Mouse (Mus musculus) hindbrain, embryonic 12.5 days (tissue): ENCODE measurements around the gene Hexim2. TPM values are rescaled to one million over a fixed set of nuclear protein-coding genes. Genes with fewer than 3 reads are reported as not detected.

Experiments used
- ATAC-seq: fragments of 200-750 bp; cut with Nextera tagmentation; 2 replicates; pipeline ENCODE4 v1.8.0; 2017; ENCODE audit warnings: moderate TSS enrichment; ENCODE audit not compliant: low FRiP score
- H3K27ac ChIP-seq: fragments of 300-500 bp; sonication (generic); 2 replicates; pipeline ENCODE4 v1.5.1; 2016; ENCODE audit warnings: mild to moderate bottlenecking
- H3K27me3 ChIP-seq: fragments of 300-500 bp; sonication (generic); 2 replicates; pipeline ENCODE4 v1.6.1; 2016; ENCODE audit warnings: mild to moderate bottlenecking
- H3K36me3 ChIP-seq: fragments of 300-500 bp; sonication (generic); 2 replicates; pipeline ENCODE4 v1.6.1; 2016; ENCODE audit warnings: mild to moderate bottlenecking
- H3K4me1 ChIP-seq: fragments of 300-500 bp; sonication (generic); 2 replicates; pipeline ENCODE4 v1.6.1; 2016
- H3K4me2 ChIP-seq: fragments of 300-500 bp; sonication (generic); replicated peaks from 2 replicates; pipeline ENCODE4 v1.6.1; 2016; ENCODE audit warnings: mild to moderate bottlenecking
- H3K4me3 ChIP-seq: fragments of 300-500 bp; sonication (generic); 2 replicates; pipeline ENCODE4 v1.5.1; 2016; ENCODE audit warnings: mild to moderate bottlenecking
- H3K9ac ChIP-seq: fragments of 300-500 bp; sonication (generic); 2 replicates; pipeline ENCODE4 v1.6.1; 2016; ENCODE audit warnings: mild to moderate bottlenecking, moderate library complexity
- H3K9me3 ChIP-seq: fragments of 300-500 bp; sonication (generic); replicated peaks from 2 replicates; pipeline ENCODE4 v1.6.1; 2016; ENCODE audit warnings: mild to moderate bottlenecking
- WGBS: fragments of 180-500 bp; shearing (Covaris S2); methylation state at CpG from one replicate; pipeline ENCODE4 v1.1.7; 2016; 5-methylcytosine and 5-hydroxymethylcytosine counted together
- polyA plus RNA-seq: library from polyadenylated mRNA; unstranded; fragments of >200 nt; fragmentation: Nextera tagmentation; extraction: Ambion mirVana; gene quantifications from 2 replicates; pipeline ENCODE4 v1.2.1, GENCODE M21; 2016

Gene Hexim2
- polyA plus RNA-seq, 1 experiment from 2014 or later, result 12.0 TPM

DNA sequence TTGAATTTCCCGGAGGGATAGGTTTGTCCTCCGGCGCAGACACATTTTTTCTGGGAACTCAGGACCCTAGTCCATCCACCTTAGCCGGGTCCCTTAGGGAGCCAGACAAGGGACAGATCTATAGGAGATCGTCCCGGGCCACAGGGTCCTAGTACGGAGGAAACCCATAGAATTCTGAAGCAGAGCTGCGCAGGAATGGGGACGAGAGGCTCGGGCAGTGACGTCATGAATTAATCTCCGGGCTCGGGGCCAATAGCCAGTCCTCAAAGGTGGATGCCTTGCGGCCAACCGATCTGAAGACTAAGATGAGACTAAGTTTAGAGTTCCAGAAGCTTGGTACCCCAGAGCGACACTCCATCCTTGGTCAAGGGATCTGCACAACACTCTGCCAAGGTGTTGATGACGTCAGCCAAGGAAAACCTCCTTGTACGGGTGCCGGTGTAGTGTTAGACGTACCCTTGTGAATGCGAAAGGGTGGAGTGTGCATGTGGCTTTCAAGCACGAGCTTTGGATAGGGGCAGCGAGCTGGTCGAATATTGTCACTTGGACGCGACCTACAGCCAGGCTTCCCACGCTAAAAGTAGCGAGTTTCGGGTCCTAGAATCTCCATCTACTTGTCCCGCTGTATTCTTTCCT lies 30.2 kb upstream of the Hexim2 start:
- Histone ChIP-seq H3K27ac (no peak overlapping the region), H3K9me3 (no peaks in the 10 kb centered on the region), H3K4me1 (peaks cover 24% of the 10 kb centered on the region), H3K27me3 (peaks cover 63% of the 10 kb centered on the region), H3K9ac (peak overlapping the region; percentile 57), H3K4me3 (peak overlapping the region; percentile 40), H3K36me3 (no peaks in the 10 kb centered on the region), H3K4me2 (peak overlapping the region; percentile 75)
- 4% methylated on average over 30 of the region's 30 CpGs for WGBS
- ATAC-seq, result 0 out of 2 replicates have a peak, but pooled peaks have one; percentile 32

GRCm38 (mm10) chr11:103102725-103103349 lies 29.4 kb upstream of the Hexim2 start:
- peak overlapping the region; percentile 40 for H3K4me3 ChIP-seq
- 0 out of 2 replicates have a peak overlapping the region, but pooled peaks have one; percentile 20 for H3K9ac ChIP-seq
- H3K27ac ChIP-seq, result no peak overlapping the region
- H3K9me3 ChIP-seq, result no peaks in the 10 kb centered on the region
- H3K4me2 ChIP-seq, result peak overlapping the region; percentile 75
- ATAC-seq, result peak; percentile 86
- no peaks in the 10 kb centered on the region for H3K36me3 ChIP-seq
- 1% methylated on average over 35 of the region's 35 CpGs for WGBS
- H3K4me1 ChIP-seq, result peaks cover 24% of the 10 kb centered on the region
- H3K27me3 ChIP-seq, result peaks cover 56% of the 10 kb centered on the region

GRCm38 (mm10) chr11:103103621-103104020 lies 28.6 kb upstream of the Hexim2 start:
- Histone ChIP-seq H3K36me3 (no peaks in the 10 kb centered on the region), H3K9ac (no peak overlapping the region), H3K27me3 (peaks cover 50% of the 10 kb centered on the region), H3K4me3 (peak overlapping the region; percentile 40; the same call in 1 of the 2 replicates), H3K9me3 (no peaks in the 10 kb centered on the region), H3K4me2 (peak overlapping the region; percentile 75; the same call in 1 of the 2 replicates), H3K27ac (no peak overlapping the region), H3K4me1 (peaks cover 24% of the 10 kb centered on the region)
- no peak for ATAC-seq
- WGBS, result 59% methylated on average over 8 of the region's 8 CpGs

GRCm38 (mm10) chr11:103104469-103104868 lies 27.8 kb upstream of the Hexim2 start:
- H3K36me3 ChIP-seq, result no peaks in the 10 kb centered on the region
- no peak overlapping the region for H3K27ac ChIP-seq
- 84% methylated on average over 7 of the region's 7 CpGs for WGBS
- H3K9ac ChIP-seq, result no peak overlapping the region
- H3K27me3 ChIP-seq, result peaks cover 42% of the 10 kb centered on the region
- no peak for ATAC-seq
- H3K4me1 ChIP-seq, result peaks cover 24% of the 10 kb centered on the region
- H3K4me3 ChIP-seq, result no peak overlapping the region
- H3K9me3 ChIP-seq, result no peaks in the 10 kb centered on the region
- no peak overlapping the region for H3K4me2 ChIP-seq

DNA sequence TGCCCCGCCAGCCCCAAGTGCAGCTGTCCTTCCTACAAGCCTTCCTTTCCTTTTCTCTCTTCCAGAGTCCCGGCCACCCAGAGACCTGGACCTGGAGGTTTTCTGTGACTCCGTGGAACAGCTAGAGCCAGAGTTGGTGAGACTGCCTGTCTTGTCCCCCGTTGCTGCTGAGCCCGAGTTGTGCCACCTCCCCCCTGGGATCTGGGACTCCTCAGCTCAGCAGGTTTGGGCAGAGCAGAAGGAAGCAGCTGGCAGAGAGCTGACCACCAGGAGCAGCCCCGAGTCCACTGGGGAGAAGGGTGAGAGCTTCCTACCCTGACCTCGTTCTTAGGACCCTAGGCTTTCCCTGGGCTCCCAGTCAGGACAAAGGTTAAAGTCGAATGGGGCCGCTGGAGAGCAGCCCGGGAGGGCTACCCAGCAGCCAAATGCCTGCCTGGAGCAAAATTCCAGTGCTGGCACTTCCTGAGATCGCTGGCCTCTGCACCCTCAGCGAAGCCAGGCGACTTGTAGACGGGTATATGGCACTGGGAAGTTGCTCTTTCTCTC lies 27.0 kb upstream of the Hexim2 start:
- no peaks in the 10 kb centered on the region for H3K9me3 ChIP-seq
- H3K9ac ChIP-seq, result no peak overlapping the region
- peaks cover 24% of the 10 kb centered on the region for H3K4me1 ChIP-seq
- ATAC-seq, result no peak
- peaks cover 34% of the 10 kb centered on the region for H3K27me3 ChIP-seq
- no peak overlapping the region for H3K27ac ChIP-seq
- no peaks in the 10 kb centered on the region for H3K36me3 ChIP-seq
- H3K4me3 ChIP-seq, result no peak overlapping the region
- 51% methylated on average over 14 of the region's 14 CpGs for WGBS
- H3K4me2 ChIP-seq, result no peak overlapping the region

GRCm38 (mm10) chr11:103105810-103106209 lies 26.4 kb upstream of the Hexim2 start:
- ATAC-seq, result no peak

DNA sequence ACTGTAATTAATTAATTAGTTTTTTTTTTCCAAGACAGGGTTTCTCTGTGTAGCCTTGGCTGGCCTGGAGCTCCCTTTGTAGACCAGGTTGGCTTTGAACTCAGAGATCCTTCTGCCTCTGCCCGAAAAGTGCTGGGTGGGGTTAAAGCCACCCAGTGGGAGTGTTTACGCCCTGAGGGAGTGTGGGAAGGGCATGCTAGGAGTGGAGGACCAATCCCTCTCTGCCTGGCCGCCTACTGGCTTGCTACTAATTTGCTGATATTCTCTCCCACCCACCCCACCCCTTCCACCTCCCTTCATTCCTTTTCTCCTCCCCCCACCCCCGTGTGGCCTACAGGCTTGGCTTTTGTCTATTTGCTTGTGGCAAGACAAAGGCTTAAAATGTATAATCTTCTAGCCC lies 25.8 kb upstream of the Hexim2 start:
- Histone ChIP-seq H3K9ac (no peak overlapping the region), H3K4me3 (no peak overlapping the region), H3K4me2 (no peak overlapping the region), H3K9me3 (no peaks in the 10 kb centered on the region), H3K4me1 (peaks cover 20% of the 10 kb centered on the region), H3K36me3 (no peaks in the 10 kb centered on the region), H3K27me3 (peaks cover 32% of the 10 kb centered on the region), H3K27ac (no peak overlapping the region)
- 73% methylated on average over 3 of the region's 4 CpGs for WGBS
- no peak for ATAC-seq

More at GRCm38 (mm10) chr11:103105810-103106209, 26.4 kb upstream of the Hexim2 start:
- Histone ChIP-seq H3K27me3 (peaks cover 32% of the 10 kb centered on the region), H3K4me2 (no peak overlapping the region), H3K9ac (no peak overlapping the region), H3K9me3 (no peaks in the 10 kb centered on the region), H3K27ac (no peak overlapping the region), H3K36me3 (no peaks in the 10 kb centered on the region), H3K4me1 (peaks cover 23% of the 10 kb centered on the region), H3K4me3 (no peak overlapping the region)
- WGBS, result 82% methylated on average over 6 of the region's 6 CpGs

DNA sequence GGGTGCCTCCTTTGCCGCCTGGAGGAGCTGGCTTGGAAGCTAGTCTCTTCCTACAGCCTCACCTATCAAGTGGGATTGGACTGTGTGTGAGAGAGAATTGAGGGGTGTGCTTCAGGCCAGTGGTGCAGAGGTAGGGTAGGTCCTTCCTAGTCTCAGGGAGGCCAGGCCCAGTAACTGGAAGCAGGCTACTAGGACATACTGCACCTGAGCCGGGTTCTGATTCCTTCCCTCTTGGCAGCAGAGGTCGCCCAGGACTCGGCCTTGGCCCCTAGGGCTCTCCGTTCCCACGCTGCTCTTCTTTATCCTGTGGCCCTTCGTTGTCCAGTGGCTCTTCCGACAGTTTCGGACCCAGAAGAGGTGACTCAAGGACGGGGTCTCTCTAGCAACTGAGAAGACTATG lies 20.9 kb upstream of the Hexim2 start:
- H3K27me3 ChIP-seq, result peaks cover 37% of the 10 kb centered on the region
- no peak overlapping the region for H3K27ac ChIP-seq
- H3K36me3 ChIP-seq, result no peaks in the 10 kb centered on the region
- WGBS, result 10% methylated on average over 10 of the region's 10 CpGs
- ATAC-seq, result no peak
- H3K4me2 ChIP-seq, result peak overlapping the region; percentile 53
- peak overlapping the region; percentile 26; the same call in 1 of the 2 replicates for H3K4me3 ChIP-seq
- no peaks in the 10 kb centered on the region for H3K9me3 ChIP-seq
- H3K4me1 ChIP-seq, result peaks cover 22% of the 10 kb centered on the region
- peak overlapping the region; percentile 35; the same call in 1 of the 2 replicates for H3K9ac ChIP-seq

DNA sequence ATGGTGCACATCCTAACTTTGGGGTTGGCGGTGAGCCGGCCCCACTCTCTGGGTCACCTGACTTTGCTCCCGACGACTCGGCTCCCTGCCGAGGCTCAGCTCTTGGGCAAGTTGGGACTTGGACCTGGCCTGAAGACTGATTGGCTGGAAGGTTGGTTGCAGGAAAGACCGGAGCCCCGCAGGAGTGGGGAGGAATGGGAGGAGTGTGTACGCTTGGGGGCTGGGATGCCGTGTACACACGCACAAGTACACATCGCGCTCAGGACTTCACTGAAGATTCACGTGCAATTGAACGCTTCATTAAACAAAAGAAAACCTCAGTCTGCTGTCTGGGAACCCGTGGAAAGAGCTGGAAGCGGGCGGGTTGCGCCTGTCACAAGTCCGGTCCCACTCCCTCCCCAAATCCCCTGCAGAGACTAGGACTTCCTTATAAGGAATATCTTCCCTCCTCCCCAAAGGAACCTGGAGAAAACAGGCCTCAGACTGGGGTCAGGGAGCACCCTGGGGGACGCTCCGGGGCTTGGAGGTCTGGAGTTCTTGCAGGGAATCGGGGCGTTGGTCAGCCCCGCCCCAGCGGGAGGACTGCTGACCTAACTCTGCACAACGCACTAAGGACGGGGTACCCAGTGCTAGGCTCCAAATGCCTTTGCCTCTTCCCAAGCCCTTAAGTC lies 20.2 kb upstream of the Hexim2 start:
- Histone ChIP-seq H3K27ac (no peak overlapping the region), H3K9ac (peak overlapping the region; percentile 35; the same call in 1 of the 2 replicates), H3K36me3 (no peaks in the 10 kb centered on the region), H3K4me1 (peaks cover 25% of the 10 kb centered on the region), H3K4me2 (peak overlapping the region; percentile 53), H3K27me3 (peaks cover 37% of the 10 kb centered on the region), H3K9me3 (no peaks in the 10 kb centered on the region), H3K4me3 (peak overlapping the region; percentile 26)
- WGBS, result 2% methylated on average over 28 of the region's 28 CpGs
- no peak for ATAC-seq

- no peak for ATAC-seq
Measured at GRCm38 (mm10) chr11:103112552-103112912, 19.7 kb upstream of the Hexim2 start.

GRCm38 (mm10) chr11:103113005-103113404 lies 19.2 kb upstream of the Hexim2 start:
- Histone ChIP-seq H3K9me3 (no peaks in the 10 kb centered on the region), H3K9ac (no peak overlapping the region), H3K27me3 (peaks cover 37% of the 10 kb centered on the region), H3K4me2 (no peak overlapping the region), H3K27ac (no peak overlapping the region), H3K4me3 (no peak overlapping the region), H3K4me1 (peaks cover 32% of the 10 kb centered on the region), H3K36me3 (no peaks in the 10 kb centered on the region)
- 38% methylated on average over 12 of the region's 12 CpGs for WGBS
- no peak for ATAC-seq

More at GRCm38 (mm10) chr11:103112552-103112912, 19.7 kb upstream of the Hexim2 start:
- Histone ChIP-seq H3K4me1 (peaks cover 28% of the 10 kb centered on the region), H3K36me3 (no peaks in the 10 kb centered on the region), H3K9me3 (no peaks in the 10 kb centered on the region), H3K27me3 (peaks cover 37% of the 10 kb centered on the region), H3K4me2 (peak overlapping the region; percentile 53), H3K9ac (no peak overlapping the region), H3K27ac (no peak overlapping the region), H3K4me3 (peak overlapping the region; percentile 26)
- WGBS, result 12% methylated on average over 9 of the region's 9 CpGs

GRCm38 (mm10) chr11:103113771-103114170 lies 18.5 kb upstream of the Hexim2 start:
- Histone ChIP-seq H3K9ac (no peak overlapping the region), H3K36me3 (no peaks in the 10 kb centered on the region), H3K27ac (no peak overlapping the region), H3K4me1 (peaks cover 38% of the 10 kb centered on the region), H3K4me3 (no peak overlapping the region), H3K27me3 (peaks cover 37% of the 10 kb centered on the region), H3K4me2 (no peak overlapping the region), H3K9me3 (no peaks in the 10 kb centered on the region)
- WGBS, result 79% methylated on average over 4 of the region's 4 CpGs
- no peak for ATAC-seq
